Mouse (Mus musculus) B cell, adult 2 months (primary cell): ENCODE results near the gene Hoxc12.
A peak's percentile ranks its signal among the peaks of the same experiment; 100 is the strongest.

Experiments
- DNase-seq, 2 experiments: peaks; one replicate each; pipeline ENCODE4 v3.0.0; 2022

Gene Hoxc12

DNA sequence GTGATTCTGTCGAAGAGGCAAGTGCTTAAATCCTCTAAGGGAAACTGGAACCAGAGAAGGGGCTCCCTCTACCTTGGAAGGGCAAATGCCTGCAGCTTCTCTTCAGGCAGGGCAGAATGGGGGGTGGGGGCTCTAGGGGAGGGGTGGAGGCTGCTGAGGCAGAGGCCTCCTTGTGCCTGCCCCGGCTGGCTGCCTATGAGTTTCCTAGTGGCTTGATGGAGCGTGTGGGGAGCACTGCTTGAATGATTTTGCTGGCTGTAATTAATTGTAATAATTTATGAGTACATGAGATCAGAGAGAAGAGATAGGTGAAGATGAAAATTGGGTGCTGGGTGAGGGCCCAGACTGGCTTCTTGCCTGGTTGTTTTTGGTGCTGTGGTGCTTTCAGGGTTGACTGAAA is 48.4 kb downstream of the Hoxc12 start:
- no peak for DNase-seq

DNA sequence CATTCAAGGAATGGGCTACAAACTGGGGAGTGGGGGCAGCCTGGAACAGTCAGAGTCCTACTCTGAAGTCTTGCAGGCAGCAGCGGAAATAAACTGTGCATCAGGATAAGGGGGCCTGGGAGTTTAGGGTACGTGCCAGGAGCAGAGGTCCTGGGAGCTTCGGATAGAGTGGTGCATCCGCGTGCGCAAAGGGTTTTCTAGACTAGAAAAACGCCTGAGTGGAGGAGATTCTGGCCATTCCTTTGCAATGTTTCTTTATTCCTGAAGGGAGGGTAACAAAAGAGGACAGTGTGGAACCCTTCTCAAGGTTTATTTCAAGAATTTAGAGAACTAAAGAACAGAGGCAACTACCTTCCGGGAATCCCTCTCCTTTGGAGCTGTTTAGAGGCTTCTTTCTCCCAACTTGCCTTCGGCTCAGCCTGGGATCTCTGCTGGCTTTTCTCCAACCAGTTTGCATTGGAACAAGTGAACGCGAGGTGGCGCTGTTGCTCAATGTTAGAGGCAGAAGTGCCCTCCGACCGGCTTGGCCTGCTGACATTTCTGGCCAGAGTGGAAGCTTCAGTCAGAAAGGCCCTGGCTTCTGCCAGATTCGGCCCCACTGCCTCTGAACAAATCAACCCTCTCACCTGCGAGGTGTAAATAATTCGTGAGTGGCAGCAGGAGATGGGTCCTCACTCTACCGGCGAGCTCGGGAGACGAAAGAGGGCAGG is 50.7 kb downstream of the Hoxc12 start:
- DNase-seq: peak; percentile 90

DNA sequence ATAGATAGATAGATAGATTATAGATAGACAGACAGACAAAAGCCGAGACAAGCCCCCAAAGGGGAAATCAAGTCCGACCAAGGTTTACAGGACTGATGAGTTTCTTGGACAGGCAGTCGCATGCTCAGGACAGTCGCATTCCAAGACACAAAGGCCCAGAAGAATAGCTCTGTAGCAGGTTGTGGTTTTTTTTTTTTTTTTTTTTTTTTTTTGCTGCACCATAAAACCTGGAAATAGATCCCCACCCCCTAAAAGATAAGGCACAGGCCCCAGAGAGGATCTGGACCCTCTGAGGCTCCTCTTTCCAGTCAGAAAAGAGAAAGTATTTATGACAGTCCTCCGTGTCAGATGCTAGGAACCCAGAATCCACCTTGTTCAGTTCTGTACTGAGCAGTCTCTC is 51.5 kb downstream of the Hoxc12 start:
- DNase-seq: no peak
